Mouse (Mus musculus) liver, embryonic 12.5 days (tissue): ENCODE measurements at regions not wholly inside any gene's neighbourhood (a gene's known extent, or its start where the extent isn't known, plus 50 kb on each side); places are given as distances from the start of the nearest gene placed in this dataset.

Experiments
- ATAC-seq: fragments of 200-750 bp; cut with Nextera tagmentation; 2 replicates; pipeline ENCODE4 v1.8.0; 2017; ENCODE audit warnings: moderate number of reproducible peaks, mild to moderate bottlenecking, moderate library complexity
- H3K27ac ChIP-seq: fragments of 300-500 bp; sonication (generic); 2 replicates; pipeline ENCODE4 v1.5.1; 2016; ENCODE audit warnings: mild to moderate bottlenecking
- H3K27me3 ChIP-seq: fragments of 300-500 bp; sonication (generic); replicated peaks from 2 replicates; pipeline ENCODE4 v1.6.1; 2016; ENCODE audit warnings: mild to moderate bottlenecking, moderate library complexity
- H3K36me3 ChIP-seq: fragments of 300-500 bp; sonication (generic); 2 replicates; pipeline ENCODE4 v1.6.1; 2016; ENCODE audit warnings: mild to moderate bottlenecking, moderate library complexity
- H3K4me1 ChIP-seq: fragments of 300-500 bp; sonication (generic); 2 replicates; pipeline ENCODE4 v1.6.1; 2016
- H3K4me2 ChIP-seq: fragments of 300-500 bp; sonication (generic); 2 replicates; pipeline ENCODE4 v1.6.1; 2016; ENCODE audit warnings: mild to moderate bottlenecking, moderate library complexity
- H3K4me3 ChIP-seq: fragments of 300-500 bp; sonication (generic); 2 replicates; pipeline ENCODE4 v1.5.1; 2016; ENCODE audit warnings: mild to moderate bottlenecking, moderate library complexity
- H3K9ac ChIP-seq: fragments of 300-500 bp; sonication (generic); 2 replicates; pipeline ENCODE4 v1.6.1; 2016; ENCODE audit warnings: mild to moderate bottlenecking, moderate library complexity
- H3K9me3 ChIP-seq: fragments of 300-500 bp; sonication (generic); replicated peaks from 2 replicates; pipeline ENCODE4 v1.6.1; 2016; ENCODE audit warnings: mild to moderate bottlenecking, moderate library complexity
- WGBS: fragments of 180-500 bp; shearing (Covaris S2); methylation state at CpG from one replicate; pipeline ENCODE4 v1.1.7; 2016; ENCODE audit not compliant: insufficient replicate concordance; 5-methylcytosine and 5-hydroxymethylcytosine counted together

GRCm38 (mm10) chr2:146694041-146694440 lies 161.6 kb upstream of the Kiz start:
- Histone ChIP-seq H3K4me1 (no peaks in the 10 kb centered on the region), H3K36me3 (no peaks in the 10 kb centered on the region), H3K27me3 (no peaks in the 10 kb centered on the region), H3K4me2 (no peak overlapping the region), H3K9me3 (no peaks in the 10 kb centered on the region; the same call in 1 of the 2 replicates), H3K4me3 (no peak overlapping the region), H3K9ac (no peak overlapping the region), H3K27ac (no peak overlapping the region)
- WGBS: 63% methylated on average over 5 of the region's 5 CpGs
- ATAC-seq: no peak

DNA sequence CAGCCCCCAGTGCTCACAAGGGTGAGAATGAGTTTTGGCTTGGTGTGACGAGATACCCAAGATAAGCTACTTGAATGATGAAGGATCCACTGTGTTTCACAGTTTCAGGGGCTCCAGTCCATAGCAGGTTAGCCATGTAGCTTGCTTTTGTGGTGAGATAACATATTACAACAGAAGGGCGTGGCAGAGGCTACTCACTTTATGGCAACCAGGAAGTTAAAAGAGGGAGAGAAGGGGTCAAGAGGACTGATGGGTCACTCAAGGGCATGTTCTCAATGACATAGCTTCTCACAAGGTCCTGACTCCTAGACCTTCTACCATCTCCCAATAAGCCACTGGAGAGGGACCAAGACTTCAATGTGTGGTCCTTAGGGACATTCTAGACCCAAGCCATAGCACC lies 159.4 kb upstream of the Kiz start:
- Histone ChIP-seq H3K27ac (no peak overlapping the region), H3K4me2 (no peak overlapping the region), H3K9me3 (no peaks in the 10 kb centered on the region; the same call in 1 of the 2 replicates), H3K4me3 (no peak overlapping the region), H3K36me3 (no peaks in the 10 kb centered on the region), H3K9ac (no peak overlapping the region), H3K27me3 (no peaks in the 10 kb centered on the region), H3K4me1 (no peaks in the 10 kb centered on the region)
- ATAC-seq: no peak
- WGBS: 62% methylated on average over 2 of the region's 2 CpGs

DNA sequence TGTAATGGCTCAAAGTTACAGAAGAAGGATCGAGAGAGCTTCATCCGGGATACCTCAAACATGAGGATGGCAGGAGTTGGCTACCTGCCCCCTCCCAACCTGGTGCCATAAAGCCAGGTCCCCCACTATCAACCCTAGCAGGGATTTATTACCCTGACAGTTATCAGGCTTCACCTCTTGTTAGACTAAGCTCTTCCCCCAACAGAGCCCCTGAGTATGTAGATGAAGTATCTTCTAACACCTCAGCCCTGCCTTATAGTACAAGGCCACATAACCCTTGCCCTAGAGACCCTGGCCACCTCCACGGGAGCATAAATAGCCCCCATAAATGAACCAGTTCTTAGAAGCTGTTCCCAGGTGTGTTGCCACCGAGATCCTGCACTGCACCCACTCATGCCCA lies 158.9 kb upstream of the Kiz start:
- Histone ChIP-seq H3K27ac (no peak overlapping the region), H3K4me3 (no peak overlapping the region), H3K36me3 (no peaks in the 10 kb centered on the region), H3K4me1 (no peaks in the 10 kb centered on the region), H3K9ac (no peak overlapping the region), H3K27me3 (no peaks in the 10 kb centered on the region), H3K4me2 (no peak overlapping the region), H3K9me3 (no peaks in the 10 kb centered on the region)
- 70% methylated on average over 4 of the region's 4 CpGs for WGBS
- no peak for ATAC-seq

DNA sequence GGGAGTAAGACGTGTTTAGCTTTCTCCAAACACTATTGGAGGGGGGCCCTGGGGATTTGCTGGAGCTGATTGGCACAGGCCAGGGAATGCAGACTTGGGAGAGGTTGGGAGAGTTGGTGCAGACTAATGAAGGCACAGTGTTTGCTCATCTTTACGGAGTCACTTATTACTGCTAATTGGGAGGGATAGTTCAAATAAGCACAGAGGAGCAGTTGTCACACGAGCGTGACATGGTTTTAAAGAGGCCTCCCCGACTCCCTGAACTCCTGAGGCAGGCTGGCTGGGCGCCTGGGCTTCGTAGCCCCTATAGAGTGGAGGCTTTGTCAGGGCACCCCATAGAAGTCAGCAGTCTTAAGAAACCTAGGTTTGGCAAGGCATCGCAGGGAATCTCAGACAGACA lies 145.0 kb upstream of the Kiz start:
- Histone ChIP-seq H3K27ac (no peak overlapping the region), H3K9ac (no peak overlapping the region), H3K27me3 (no peaks in the 10 kb centered on the region), H3K4me1 (no peaks in the 10 kb centered on the region), H3K9me3 (no peaks in the 10 kb centered on the region), H3K4me3 (no peak overlapping the region), H3K4me2 (no peak overlapping the region), H3K36me3 (no peaks in the 10 kb centered on the region)
- no peak for ATAC-seq
- 65% methylated on average over 8 of the region's 8 CpGs for WGBS

- ATAC-seq: no peak
- 45% methylated on average over 10 of the region's 10 CpGs for WGBS
These were observed 134.4 kb upstream of the Kiz start for GRCm38 (mm10) chr2:146721184-146721715.

GRCm38 (mm10) chr2:146722351-146723025 lies 133.2 kb upstream of the Kiz start:
- H3K27me3 ChIP-seq: no peaks in the 10 kb centered on the region
- no peak overlapping the region for H3K9ac ChIP-seq
- no peaks in the 10 kb centered on the region for H3K36me3 ChIP-seq
- no peak overlapping the region for H3K4me3 ChIP-seq
- no peak for ATAC-seq
- no peak overlapping the region for H3K27ac ChIP-seq
- no peaks in the 10 kb centered on the region for H3K4me1 ChIP-seq
- no peak overlapping the region for H3K4me2 ChIP-seq
- H3K9me3 ChIP-seq: no peaks in the 10 kb centered on the region
- 57% methylated on average over 8 of the region's 8 CpGs for WGBS

More at GRCm38 (mm10) chr2:146721184-146721715, 134.4 kb upstream of the Kiz start:
- no peak overlapping the region for H3K4me2 ChIP-seq
- no peaks in the 10 kb centered on the region for H3K36me3 ChIP-seq
- H3K27ac ChIP-seq: no peak overlapping the region
- no peaks in the 10 kb centered on the region for H3K27me3 ChIP-seq
- no peak overlapping the region for H3K9ac ChIP-seq
- H3K4me3 ChIP-seq: no peak overlapping the region
- no peaks in the 10 kb centered on the region for H3K4me1 ChIP-seq
- no peaks in the 10 kb centered on the region for H3K9me3 ChIP-seq

GRCm38 (mm10) chr2:146723172-146723571 lies 132.5 kb upstream of the Kiz start:
- H3K9me3 ChIP-seq: no peaks in the 10 kb centered on the region
- 61% methylated on average over 9 of the region's 9 CpGs for WGBS
- no peaks in the 10 kb centered on the region for H3K4me1 ChIP-seq
- no peaks in the 10 kb centered on the region for H3K27me3 ChIP-seq
- H3K36me3 ChIP-seq: no peaks in the 10 kb centered on the region
- no peak overlapping the region for H3K4me2 ChIP-seq
- no peak overlapping the region for H3K27ac ChIP-seq
- H3K9ac ChIP-seq: no peak overlapping the region
- no peak overlapping the region for H3K4me3 ChIP-seq
- no peak for ATAC-seq

- WGBS: 65% methylated on average over 4 of the region's 4 CpGs
- no peaks in the 10 kb centered on the region for H3K4me1 ChIP-seq
- H3K4me3 ChIP-seq: no peak overlapping the region
- no peaks in the 10 kb centered on the region for H3K36me3 ChIP-seq
- no peaks in the 10 kb centered on the region for H3K9me3 ChIP-seq
- no peak overlapping the region for H3K9ac ChIP-seq
- no peak overlapping the region for H3K27ac ChIP-seq
- no peaks in the 10 kb centered on the region for H3K27me3 ChIP-seq
- H3K4me2 ChIP-seq: no peak overlapping the region
- ATAC-seq: no peak
These were observed 132.0 kb upstream of the Kiz start for GRCm38 (mm10) chr2:146723671-146724070.

GRCm38 (mm10) chr2:146724142-146724679 lies 131.5 kb upstream of the Kiz start:
- no peak overlapping the region for H3K9ac ChIP-seq
- no peaks in the 10 kb centered on the region for H3K36me3 ChIP-seq
- no peaks in the 10 kb centered on the region for H3K9me3 ChIP-seq
- no peak overlapping the region for H3K4me2 ChIP-seq
- H3K27me3 ChIP-seq: no peaks in the 10 kb centered on the region
- H3K4me3 ChIP-seq: no peak overlapping the region
- ATAC-seq: no peak
- WGBS: 49% methylated on average over 10 of the region's 10 CpGs
- H3K27ac ChIP-seq: no peak overlapping the region
- no peaks in the 10 kb centered on the region for H3K4me1 ChIP-seq

DNA sequence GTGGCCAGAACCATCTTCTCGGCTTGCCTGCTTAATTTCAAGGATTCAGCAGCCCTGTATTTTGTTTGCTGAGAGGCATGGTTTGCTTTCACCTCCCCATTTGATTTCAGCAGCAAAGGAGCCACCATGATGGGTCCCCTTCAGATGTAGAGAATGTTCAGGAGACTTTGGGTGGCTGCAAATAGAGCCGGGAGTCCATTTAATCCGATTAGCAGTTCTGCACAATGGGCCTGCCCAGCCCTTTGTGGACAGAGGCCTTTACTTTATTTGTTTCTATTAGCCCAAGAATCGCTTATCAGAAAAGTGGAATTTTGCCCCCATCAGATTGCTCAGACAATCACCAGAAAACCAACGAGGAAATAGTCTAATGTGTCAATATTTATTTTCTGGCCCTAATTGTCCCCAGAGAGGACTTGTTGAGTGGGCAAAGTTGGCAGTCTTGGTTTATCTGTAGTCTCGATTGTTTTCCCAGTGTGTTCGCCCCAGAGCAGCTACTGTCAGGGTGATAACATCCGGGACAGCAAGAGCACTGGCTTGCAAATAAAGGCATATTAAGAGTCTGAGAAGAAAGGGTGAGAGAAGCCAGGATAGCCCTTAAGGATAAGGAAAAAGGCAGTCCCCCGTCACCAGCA lies 130.6 kb upstream of the Kiz start:
- no peak overlapping the region for H3K27ac ChIP-seq
- no peak overlapping the region for H3K4me3 ChIP-seq
- no peaks in the 10 kb centered on the region for H3K4me1 ChIP-seq
- H3K36me3 ChIP-seq: no peaks in the 10 kb centered on the region
- no peak overlapping the region for H3K4me2 ChIP-seq
- H3K9ac ChIP-seq: no peak overlapping the region
- H3K9me3 ChIP-seq: no peaks in the 10 kb centered on the region
- H3K27me3 ChIP-seq: no peaks in the 10 kb centered on the region
- ATAC-seq: no peak
- WGBS: 47% methylated on average over 9 of the region's 9 CpGs

DNA sequence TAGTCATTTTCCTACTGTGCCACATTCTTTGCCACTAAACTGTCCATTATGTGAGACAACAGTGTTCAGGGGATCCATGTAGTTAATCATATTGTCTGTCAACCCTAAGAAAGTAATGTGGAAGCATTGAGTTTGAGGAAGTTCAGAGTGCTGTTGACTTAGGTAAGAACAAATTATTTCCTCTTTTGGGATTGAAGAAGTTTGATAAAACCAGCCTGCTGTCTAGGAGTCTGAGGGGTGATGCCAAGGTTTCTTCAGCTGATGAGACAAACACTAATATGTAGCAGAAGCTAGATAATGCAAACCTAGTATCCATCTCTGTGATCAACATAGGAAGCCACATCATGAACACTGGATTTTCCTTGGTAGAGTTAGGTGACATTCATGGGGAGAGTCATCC lies 127.0 kb upstream of the Kiz start:
- Histone ChIP-seq H3K4me3 (no peak overlapping the region), H3K4me1 (no peaks in the 10 kb centered on the region), H3K27me3 (no peaks in the 10 kb centered on the region), H3K9me3 (no peaks in the 10 kb centered on the region), H3K27ac (no peak overlapping the region), H3K9ac (no peak overlapping the region), H3K36me3 (no peaks in the 10 kb centered on the region), H3K4me2 (no peak overlapping the region)
- no peak for ATAC-seq

DNA sequence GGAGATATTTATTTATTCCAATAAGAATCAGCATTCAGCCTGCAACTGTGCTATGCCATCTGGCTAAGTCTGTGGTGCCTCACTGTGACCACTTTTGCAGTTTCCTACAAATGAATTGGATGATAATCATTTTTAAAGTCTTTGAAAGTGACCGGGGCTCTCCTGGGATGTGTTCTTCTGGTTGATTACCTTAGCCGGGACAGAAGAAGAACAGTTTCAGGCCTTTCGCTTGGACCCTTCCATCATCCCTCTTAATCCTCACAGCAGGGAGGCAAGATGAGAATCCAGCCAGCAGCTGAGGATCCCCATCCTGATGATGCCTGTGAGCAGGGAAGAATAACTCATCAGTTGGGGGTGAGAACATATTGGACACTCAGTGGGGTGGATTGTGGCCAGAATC lies 124.6 kb upstream of the Kiz start:
- Histone ChIP-seq H3K27ac (no peak overlapping the region), H3K9ac (no peak overlapping the region), H3K27me3 (no peaks in the 10 kb centered on the region), H3K4me2 (no peak overlapping the region), H3K4me1 (no peaks in the 10 kb centered on the region), H3K4me3 (no peak overlapping the region), H3K9me3 (no peaks in the 10 kb centered on the region), H3K36me3 (no peaks in the 10 kb centered on the region)
- 74% methylated on average over 3 of the region's 3 CpGs for WGBS
- no peak for ATAC-seq
